Mouse (Mus musculus) ovary, postnatal 36 days (tissue): ENCODE measurements around the gene Myrfl.

ENCODE experiments used
- DNase-seq: peaks from one replicate; pipeline ENCODE4 v3.0.0; 2022; ENCODE audit warnings: low spot score, mixed read lengths

Gene Myrfl

DNA sequence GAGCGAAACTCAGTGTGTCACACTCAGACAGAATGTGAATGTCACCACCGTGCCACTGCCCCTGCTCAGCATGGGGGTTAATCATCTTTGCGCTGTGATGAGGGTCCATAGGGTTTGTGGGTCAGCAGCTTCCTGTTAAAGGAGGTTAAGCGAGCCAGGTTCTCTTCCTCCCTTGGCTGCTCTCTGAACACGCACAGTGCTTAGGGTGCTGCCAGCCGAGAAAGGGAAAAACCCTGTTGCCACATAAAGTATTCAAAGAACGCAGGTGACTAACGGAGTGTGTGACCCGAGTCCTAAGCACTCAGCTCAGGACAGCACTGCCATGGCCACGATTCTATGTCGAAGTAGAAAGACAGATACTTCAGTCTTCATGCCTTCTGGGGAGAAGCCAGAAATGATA lies 69.4 kb downstream of the Myrfl start:
- DNase-seq, result no peak

DNA sequence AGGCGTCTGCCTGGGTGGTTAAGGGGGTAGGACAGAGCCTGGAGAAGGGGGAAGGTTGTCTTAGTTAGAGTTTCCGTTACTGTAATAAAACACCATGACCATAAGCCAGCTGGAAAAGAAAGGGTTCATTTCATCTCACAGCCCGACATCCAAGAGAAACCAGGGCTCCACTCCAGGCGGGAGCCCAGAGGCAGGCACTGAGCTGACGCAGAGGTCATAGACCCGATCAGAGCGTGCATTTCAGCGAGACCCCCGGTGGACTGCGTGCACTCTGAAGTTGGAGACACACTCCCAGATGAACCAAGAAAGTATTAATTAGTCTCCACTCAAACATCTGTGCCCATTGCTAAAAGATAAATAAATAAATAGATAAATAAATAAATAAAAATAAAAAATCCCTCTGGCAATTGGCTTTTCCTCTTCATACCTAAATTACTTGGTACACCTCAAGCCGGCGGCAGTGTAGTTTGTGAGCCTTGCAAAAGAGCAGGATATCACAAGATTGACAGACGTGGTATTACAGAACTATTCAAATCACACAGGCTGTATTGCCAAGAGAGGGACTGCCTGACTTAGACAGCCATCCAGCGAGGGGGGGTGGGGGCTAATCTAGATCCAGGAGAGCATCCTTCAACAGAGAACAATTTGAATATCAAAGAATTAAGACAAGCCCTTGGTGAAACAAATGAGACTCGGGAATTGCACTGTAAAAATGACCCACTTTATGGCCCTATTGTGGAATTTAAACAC lies 81.2 kb downstream of the Myrfl start:
- DNase-seq, result no peak

DNA sequence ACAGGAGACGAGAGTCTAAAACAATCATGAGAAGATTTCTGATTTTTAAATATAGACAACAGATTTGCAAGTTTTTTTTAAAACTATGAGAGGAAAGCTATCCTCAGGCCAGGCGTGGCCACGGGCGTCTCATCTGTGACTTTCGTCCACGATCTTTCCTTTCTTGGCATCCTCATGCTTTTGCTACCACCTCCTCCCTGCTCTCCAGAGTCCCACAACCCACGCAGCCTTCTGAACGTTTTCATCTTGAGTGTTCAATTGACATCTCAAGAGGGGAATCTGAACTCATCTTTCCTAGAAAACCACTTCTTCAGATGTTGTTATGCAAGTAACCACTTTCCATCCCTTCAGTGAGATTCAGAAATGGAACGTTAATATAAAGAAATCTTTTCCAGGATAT lies 83.6 kb downstream of the Myrfl start:
- no peak for DNase-seq

DNA sequence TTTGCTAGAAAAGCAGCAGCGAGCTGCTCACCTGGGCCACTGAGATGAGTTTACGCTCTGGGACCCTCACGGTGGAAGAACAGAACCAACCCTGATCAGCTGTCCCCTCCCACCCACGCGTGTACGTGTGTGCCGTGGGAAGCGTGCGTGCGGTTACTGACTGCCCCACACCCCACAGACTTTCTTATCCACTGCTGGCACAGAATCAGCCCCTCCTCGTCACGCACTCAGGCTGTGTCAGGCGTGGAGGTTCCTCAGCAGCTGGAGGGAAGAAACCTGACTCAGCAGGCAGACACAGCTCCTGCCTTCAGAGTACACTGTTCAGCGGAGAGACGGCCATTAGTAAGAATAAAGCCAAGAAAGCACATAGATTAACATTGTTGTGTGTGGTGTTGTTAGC lies 86.0 kb downstream of the Myrfl start:
- no peak for DNase-seq

DNA sequence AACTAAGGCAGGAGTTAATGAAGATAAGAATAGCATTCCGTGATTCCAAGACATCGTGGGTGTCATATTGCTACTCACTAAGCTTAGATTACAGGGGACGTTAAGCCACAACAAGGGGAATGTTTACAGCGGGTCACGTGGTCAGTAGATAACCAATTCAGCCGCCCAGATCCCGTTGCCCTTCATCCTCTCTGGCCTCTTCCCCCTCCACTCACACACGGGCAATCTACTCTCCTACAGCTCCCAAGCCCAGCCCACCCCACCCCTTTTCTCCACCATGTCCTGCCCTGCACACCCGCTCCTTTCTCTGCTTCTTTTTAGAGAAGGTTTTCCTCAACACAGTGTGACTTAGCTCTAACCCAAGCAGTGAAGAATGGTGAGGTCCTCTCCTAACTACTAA lies 87.3 kb downstream of the Myrfl start:
- no peak for DNase-seq

DNA sequence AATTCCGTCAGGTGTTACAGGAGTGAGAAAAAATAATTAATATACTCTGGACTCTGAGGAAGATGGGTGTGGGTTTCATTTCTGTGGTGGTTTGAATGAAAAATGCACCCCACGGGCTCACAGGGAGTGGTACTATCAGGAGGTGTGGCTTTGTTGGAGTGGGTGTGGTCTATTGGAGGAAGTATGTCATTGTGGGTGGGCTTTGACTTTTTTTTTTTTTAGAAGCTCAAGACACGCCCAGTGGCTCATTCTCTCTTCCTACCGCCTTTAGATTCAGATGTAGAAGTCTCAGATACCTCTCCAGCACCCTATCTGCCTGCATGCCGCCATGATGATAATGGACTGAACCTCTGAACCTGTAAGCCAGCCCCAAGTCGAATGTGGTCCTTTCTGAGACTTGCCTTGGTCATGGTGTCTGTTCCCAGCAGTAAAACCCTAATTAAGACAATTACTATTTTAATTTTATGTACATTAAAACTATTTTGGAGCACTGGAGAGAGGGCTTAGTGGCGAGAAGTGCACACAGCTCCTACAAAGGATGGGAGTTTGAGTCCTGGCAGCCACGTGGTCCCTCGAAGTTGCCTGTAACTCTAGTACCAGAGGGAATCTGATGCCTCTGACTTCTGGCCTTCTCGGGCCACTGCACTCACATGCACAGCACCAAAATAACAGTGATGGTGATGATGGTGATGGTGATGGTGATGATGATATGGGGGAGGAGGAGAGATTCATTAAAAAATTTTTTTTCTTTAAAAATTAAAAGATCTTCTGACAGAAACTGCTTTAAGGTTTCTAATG lies 88.0 kb downstream of the Myrfl start:
- DNase-seq, result no peak

DNA sequence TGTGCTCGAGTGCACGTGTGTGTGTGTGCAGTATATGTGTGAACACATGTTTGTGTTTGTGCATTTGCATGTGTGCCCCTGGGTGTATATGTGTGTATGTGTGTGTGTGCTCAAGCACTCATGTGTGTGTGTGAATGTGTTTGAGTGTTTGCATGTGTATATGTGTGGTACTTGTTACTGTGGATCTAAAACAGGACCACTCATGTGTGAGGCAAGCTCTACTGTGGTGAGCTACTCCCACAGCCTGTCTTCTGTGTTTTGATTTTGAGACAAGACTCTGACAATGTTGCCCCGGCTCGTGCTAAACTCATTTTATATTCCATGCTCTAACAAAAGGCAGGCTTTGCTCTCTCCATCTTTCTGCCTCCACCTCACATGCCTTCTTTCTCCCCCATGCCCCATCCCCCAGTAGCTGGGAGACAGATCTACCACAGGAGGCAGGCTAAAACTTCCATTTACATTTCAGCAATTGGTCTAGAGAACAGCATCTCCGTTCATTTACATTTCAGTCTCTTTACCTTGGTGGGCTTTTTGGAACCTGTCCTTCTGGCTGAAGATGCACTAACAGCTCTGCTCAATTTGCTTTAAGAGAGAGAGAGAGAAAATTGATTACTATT lies 94.4 kb downstream of the Myrfl start:
- no peak for DNase-seq

DNA sequence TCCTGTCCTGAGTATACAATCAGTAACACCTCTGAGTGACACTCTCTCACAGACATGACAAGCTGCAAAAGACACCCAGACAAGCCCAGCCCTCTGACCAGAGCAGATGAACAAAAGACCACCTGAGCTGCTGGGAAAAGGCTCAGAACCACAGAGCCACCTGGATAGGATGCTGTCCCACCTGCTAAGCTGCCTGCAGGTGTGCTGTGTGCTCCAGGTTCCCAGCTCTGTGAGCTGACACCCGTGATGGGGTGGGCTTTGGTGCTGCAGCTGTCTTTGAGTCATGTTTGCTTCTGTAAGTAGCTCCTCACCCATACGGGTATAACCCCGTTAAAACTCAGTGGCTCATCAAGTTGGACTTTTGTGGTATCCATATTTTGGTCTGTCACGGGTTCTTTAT lies 95.4 kb downstream of the Myrfl start:
- no peak for DNase-seq

DNA sequence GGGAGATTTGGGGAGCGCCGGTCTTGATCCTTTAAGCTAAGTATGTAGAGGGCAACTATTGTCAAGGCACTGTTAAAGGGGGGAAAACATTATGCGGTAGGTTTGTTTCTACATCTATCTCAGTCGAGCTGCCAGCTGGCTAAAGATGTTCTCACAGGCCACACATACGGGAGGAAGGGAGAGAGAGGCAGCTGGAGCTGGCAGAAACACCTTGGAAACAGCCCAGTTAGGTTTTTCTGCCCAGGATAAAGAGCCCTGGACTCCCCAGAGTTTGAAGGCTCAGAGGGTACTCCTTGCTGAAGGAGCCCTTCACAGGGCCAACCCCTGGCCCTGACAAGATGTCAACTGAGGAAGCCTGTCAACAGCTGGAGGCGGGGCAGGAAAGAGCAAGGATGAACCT lies 100.7 kb downstream of the Myrfl start:
- no peak for DNase-seq

DNA sequence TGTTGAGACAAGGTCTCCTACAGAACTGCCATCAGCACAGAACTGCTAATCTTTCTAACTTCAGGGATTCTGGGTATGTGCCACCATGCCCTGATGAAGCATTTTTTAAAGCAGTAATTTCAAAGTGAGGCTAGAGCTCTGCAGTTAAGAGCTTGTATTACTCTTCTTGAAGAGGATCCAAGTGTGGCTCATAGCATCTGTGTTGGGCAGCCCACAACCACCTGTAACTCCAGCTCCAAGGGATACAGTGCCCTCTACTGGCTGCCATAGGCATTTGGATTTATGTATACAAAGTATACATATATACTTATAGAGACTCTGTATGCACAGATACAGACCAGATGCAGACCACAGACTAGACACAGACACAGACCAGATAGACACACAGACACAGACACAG lies 107.6 kb downstream of the Myrfl start:
- DNase-seq, result no peak

DNA sequence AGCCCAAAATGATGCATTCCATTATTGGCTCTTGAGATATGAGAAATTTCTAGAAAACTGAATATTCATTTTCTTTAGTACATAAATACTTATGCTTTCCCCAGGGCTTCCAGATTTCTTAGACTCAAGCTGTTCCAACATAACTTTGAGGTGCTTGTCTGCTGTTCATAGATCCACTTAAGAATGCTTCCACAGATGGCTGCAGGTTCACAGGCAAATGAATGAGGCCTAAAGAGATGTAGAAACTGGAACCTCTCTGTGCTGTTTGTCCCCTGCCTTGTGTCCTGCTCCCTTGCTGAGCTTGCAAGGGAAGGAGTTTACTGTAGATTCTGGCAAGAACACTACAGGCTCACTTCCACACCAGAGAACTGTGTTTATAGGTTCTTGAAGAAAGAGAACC lies 108.3 kb downstream of the Myrfl start:
- DNase-seq, result no peak

DNA sequence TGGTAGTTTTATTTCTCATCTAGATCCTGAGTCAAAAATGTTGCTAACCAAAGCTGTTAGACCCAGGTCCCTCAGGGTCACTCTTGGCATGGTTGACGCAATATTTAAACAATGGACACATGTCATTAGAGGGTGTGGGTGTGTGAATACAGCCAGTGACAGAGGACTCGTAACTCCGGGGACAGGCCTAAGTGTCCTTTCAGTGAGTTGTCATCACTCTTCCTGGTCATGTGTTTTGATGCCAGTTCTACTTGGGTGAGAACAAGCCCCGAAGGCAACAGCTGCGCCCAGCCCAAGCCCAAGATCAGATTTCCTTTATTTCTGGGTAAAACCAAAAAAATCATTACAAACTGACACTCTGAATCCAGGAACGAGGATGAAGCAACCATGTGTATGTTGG lies 112.6 kb downstream of the Myrfl start:
- no peak for DNase-seq

DNA sequence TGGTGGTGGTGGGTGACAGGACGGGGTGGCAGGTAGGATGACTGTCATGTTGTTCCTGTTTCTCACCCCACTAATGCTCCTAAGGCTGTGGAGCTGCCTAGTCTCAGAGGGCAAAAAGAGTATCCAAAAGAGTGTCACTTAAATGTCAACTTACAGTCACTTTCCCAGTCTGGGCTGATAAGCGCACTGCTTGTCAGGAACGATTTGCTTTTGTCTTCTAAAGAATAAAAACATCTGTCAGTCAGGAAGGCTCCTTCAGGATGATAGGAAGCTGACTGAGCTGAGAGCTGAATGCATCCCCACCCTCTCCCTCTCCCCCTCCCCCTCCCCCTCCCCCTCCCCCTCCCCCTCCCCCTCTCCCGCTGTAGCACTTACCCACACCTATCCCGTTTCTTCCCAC lies 113.7 kb downstream of the Myrfl start:
- no peak for DNase-seq

DNA sequence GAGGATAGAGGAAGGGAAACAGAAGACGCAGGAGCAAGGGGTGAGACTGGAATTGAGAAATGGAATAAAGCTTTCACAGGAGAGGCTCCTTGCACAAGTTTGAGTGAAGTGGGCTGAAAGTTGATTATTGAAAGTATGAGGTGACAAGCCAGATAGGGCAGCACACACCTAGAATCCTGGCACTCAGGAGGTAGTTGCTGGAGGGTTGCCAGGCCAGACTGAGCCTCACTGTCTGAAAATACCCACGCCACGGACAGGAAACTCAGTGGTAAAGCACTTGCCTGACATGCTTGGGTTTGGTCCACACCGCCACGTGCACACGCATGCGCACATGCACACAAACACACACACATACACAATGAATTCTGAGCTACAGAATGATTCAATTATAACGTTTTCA lies 118.8 kb downstream of the Myrfl start:
- DNase-seq, result no peak

DNA sequence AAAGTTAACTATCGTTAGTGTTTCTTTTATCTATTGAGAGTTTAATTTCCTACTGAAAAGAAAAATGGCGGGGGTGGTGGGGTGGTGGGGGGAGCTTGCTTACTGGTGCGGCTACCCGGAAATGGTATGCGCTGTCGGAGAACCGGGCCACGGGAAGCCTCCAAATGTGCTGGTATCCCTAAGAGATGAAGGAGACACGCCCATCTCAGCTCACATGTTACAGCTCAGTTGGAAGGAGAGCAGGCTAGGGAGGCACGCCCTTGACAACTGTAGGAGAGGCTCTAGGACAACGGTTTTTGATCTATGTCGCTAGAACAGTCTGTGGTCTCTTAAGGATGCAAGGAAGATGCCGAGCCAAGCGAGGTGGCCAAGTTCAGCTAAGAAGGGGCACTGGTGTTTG lies 119.9 kb downstream of the Myrfl start:
- DNase-seq, result no peak

DNA sequence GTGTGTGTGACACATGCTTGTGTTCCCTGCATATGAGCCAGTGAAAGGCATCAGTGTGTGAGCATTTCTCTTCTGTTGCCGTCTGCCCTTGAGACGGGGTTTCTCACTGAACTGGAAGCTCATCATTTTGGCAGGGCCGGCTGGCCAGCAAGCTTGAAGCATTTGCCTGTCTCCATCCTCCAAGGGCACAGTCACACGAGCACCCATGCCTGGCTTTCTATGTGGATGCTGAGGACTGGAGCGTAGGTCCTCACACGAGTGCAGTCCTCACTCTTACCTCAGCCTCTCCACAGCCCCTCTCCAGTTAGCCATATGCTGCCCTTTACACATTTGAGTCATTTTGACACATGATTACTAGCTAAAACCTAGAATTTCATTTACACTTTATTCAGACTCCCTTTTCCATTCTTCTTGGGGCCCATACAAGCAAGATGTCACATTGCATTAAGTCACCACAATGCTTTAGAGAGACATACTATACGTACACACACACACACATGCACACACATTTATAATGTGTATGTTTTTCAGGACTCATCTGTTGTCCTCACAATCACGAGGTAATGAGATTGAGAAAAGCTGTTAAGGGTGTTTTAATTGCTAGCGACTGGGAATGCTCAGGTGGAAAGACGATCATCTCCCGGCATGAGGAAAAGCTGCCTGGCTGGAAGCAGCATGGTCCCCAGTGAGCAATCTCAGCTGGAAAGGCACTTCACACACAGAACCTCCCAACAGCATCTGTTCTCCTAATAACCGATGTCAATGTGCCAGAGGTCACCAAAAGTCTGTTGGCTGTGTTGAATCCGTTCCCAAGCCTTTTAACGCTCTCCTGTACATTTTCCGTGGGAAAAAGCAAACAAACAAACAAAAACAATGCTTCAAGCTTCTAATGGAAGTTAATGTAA lies 122.6 kb downstream of the Myrfl start:
- DNase-seq, result no peak

DNA sequence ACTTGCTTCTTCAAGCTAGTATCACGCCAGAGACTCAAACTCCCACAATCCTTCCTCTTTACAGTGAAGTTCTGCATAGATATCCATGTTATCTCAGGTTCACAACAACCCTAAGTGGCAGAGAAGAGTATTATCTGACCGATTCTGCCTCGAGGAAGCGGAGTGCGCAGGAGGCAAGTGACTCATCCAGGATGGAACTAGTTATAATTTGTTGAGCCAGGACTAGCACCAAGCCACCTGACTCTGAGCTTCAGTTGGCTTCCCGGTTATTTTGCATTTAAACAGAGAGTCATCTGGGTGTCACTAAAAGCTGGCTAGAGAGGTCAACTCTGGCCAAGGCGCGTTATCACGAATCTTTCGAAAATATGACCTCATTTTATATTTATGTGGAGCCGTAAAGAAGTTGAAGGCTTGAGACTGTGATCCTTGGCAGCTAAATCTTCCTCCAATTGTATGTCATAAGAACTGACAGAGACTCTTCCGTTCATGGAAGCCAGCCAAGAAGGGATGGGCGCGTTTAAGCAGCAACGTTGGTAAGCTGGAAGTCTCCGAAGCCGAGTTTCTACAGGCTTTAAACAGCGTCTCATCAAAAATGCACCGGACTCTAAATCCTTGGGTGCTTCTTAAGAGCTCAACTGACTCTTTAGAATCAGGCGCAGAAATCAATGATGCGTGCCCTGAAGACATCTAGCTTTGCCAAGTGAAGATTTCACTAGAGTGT lies 125.3 kb downstream of the Myrfl start:
- no peak for DNase-seq

DNA sequence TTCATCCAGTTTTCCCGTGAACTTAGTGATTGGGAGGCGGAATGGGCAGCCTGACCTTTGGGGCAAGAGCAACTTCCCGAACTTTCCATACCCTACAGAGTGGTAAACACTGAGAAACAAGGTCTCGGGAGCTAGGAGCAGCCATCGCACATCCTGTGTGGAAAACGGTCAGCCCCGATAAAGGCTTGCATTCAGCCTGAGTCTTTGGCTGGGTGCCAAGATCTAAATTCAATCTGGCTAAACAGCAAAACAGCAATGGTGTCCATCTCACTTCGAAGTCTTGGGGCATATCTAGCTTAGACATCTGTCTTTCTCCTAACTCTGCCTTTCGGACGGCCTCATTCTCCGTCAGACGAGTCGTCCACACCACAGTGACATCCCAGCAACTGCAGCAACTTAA lies 128.1 kb downstream of the Myrfl start:
- no peak for DNase-seq

DNA sequence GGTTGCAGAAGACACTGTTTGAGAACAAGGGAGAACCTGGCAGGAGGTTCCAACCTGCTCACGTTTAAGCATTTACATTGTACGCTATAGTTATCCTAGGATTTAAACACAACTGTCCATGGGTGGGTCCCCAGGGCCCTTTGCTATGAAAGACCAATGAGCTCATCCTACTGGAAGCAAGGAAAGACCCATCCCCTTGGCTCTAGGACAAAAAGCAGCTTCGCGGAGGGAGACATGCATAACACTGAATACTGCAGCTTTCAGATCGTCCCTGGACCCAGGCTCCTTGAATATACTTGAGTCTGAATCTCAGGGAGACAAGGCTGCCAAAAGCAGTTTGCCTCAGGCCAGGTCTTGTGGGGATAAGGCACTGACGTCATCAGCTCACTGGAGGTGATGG lies 130.2 kb downstream of the Myrfl start:
- DNase-seq, result no peak

DNA sequence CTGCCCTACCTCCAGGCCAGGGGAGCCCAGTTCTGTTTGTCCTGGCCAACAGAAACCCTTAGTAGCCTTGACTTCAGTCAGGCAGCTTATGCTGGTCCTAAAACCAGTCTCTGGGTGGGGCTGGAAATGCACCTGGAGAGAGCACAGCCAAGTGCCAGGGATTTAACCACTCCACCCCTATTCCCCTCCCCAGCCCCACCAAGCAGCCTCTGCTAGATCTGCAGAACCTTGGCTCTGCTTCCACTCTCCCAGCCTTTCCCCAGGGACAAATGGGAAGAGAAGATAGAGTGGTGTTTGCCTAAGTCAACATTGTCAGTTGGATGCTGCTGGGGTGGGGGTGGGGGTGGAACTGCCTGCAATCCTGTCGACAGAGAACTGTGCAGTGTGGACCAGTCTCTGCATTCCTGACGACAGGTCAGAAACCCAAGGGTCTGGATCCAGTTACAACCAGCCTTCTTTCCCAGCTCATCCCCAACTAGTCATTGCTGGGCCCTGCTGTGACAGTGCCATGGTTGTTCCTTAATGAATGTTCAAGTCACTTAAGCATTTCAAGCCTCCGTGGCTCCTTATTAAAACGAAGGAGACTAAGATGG lies 135.1 kb downstream of the Myrfl start:
- DNase-seq, result no peak

DNA sequence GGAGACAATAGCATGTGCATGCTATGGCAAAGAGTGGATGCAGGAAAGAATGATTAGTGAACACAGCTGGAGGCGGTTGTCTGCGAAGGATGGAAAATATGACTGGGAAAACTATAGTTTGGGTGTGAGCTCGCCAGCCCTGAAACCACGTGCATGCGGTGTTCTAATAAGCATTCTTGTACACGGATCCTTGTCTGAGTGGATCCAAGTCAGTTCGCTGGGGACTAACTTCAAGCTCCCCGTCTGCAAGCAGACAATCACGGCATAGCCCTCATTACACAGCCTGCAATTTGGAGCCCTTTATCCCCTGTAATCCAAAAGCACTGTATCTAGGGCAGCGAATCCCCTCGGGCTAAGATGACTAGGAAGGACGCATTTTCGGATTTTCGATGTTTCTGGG lies 136.2 kb downstream of the Myrfl start:
- DNase-seq, result no peak
